ENCODE assay signal across 9 mouse cellular contexts in the genomic region with DNA sequence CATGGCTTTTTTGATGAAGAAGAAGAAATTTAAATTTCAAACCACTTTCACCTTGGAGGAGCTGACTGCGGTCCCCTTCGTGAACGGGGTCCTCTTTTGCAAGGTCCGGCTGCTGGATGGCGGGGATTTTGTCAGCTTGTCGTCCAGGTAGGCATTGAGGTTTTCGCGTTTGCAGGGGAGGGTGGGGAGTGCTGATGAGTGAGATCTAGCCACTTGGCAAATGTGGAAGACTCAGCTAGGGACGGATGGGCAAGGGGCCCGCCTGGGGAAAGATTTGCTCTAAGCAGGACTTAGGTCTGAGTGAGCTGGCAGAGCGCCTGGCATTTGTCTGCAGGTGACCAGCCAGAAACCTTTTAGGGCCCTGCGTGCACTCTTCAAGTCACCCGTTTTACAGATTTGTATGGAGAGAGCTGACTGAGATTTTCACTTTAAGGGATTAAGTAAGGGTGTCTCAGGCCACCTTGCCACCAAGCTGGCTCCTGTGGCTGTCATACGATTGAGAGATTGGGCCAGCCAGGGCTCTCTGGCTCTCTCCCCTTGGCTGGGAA. TPM values are rescaled to one million over a fixed set of nuclear protein-coding genes. Genes with fewer than 3 reads are reported as not detected.
DNase-seq lines count a peak whose midpoint lies in the region; ATAC-seq lines count a peak whose summit lies in the region.
"Had no signal": no experiment of that assay in that cellular context is flagged by ENCODE, and none has a peak within 500 bp of the region (broad histone marks: within the 10 kb centered on the region; RNA-seq: fewer than 3 reads in every experiment).

No protein-coding gene starts in this region.

- no peaks in the 10 kb centered on the region for H3K9me3 ChIP-seq in hindbrain, embryonic 10.5 days
- no peaks in the 10 kb centered on the region for H3K9me3 ChIP-seq in limb, embryonic 12.5 days
- H3K9me3 ChIP-seq in neural tube, embryonic 11.5 days (ENCODE audit: control insufficient read depth, low read length) = no peaks in the 10 kb centered on the region

- peak overlapping the region; percentile 88 for H3K4me2 ChIP-seq in limb, embryonic 12.5 days
- H3K4me2 ChIP-seq in neural tube, embryonic 11.5 days (ENCODE audit: low read depth) = peak overlapping the region; percentile 84

- no peak for ATAC-seq in cerebellum, adult (ENCODE audit: insufficient number of reproducible peaks, low FRiP score, low TSS enrichment)
- ATAC-seq in limb, embryonic 12.5 days (ENCODE audit: insufficient number of reproducible peaks, insufficient read depth, low FRiP score, low TSS enrichment, low read depth) = no peak
- ATAC-seq in neural tube, embryonic 11.5 days (ENCODE audit: insufficient read depth, low FRiP score, low TSS enrichment) = no peak

- H3K27ac ChIP-seq in hindbrain, embryonic 10.5 days = peak overlapping the region; percentile 94
- peak overlapping the region; percentile 98; the same call in 1 of the 2 replicates for H3K27ac ChIP-seq in limb, embryonic 12.5 days
- H3K27ac ChIP-seq in neural tube, embryonic 11.5 days (ENCODE audit: low read depth, low read length) = 0 out of 2 replicates have a peak overlapping the region, but pooled peaks have one; percentile 27

- no peaks in the 10 kb centered on the region for H3K27me3 ChIP-seq in hindbrain, embryonic 10.5 days (ENCODE audit: insufficient read depth, poor library complexity, severe bottlenecking)
- no peaks in the 10 kb centered on the region for H3K27me3 ChIP-seq in limb, embryonic 12.5 days
- no peaks in the 10 kb centered on the region for H3K27me3 ChIP-seq in neural tube, embryonic 11.5 days (ENCODE audit: control insufficient read depth, insufficient read depth, low read length)

- peak overlapping the region; percentile 75 for H3K4me3 ChIP-seq in hindbrain, embryonic 10.5 days
- H3K4me3 ChIP-seq in limb, embryonic 12.5 days (replicated peaks) = peak overlapping the region; percentile 91
- H3K4me3 ChIP-seq in neural tube, embryonic 11.5 days (ENCODE audit: low read depth, low read length) = peak overlapping the region; percentile 86

- H3K9ac ChIP-seq in limb, embryonic 12.5 days (replicated peaks) = peak overlapping the region; percentile 93
- H3K9ac ChIP-seq in neural tube, embryonic 11.5 days (ENCODE audit: low read length) = peak overlapping the region; percentile 86

- DNase-seq in cerebellum, adult 11 months = peak; percentile 66
- DNase-seq in 3134 (ENCODE audit: extremely low read depth, insufficient read length, low spot score) = peak; percentile 59
- peak; percentile 77 to 83 for DNase-seq in cerebellum, postnatal 25 days
- DNase-seq in hindbrain, embryonic 10.5 days (ENCODE audit: low spot score) = peak; percentile 29
- peak; percentile 33 for DNase-seq in neural tube, embryonic 11.5 days (ENCODE audit: low spot score)
- no peak for DNase-seq in layer of hippocampus, postnatal 25 days (ENCODE audit: extremely low spot score in 1 of 2, low spot score in 1 of 2)

- WGBS in hindbrain, embryonic 10.5 days = 1% methylated on average over 14 of the region's 14 CpGs
- 1% methylated on average over 14 of the region's 14 CpGs for WGBS in limb, embryonic 12.5 days
- WGBS in neural tube, embryonic 11.5 days = 1% methylated on average over 14 of the region's 14 CpGs

- H3K4me1 ChIP-seq in hindbrain, embryonic 10.5 days (replicated peaks) = peaks cover 83% of the 10 kb centered on the region
- peaks cover 57% of the 10 kb centered on the region for H3K4me1 ChIP-seq in limb, embryonic 12.5 days (replicated peaks)
- H3K4me1 ChIP-seq in neural tube, embryonic 11.5 days (ENCODE audit: control insufficient read depth, insufficient read depth, low read length) = peaks cover 50% of the 10 kb centered on the region

- no peaks in the 10 kb centered on the region for H3K36me3 ChIP-seq in hindbrain, embryonic 10.5 days
- no peaks in the 10 kb centered on the region for H3K36me3 ChIP-seq in limb, embryonic 12.5 days
- H3K36me3 ChIP-seq in neural tube, embryonic 11.5 days (ENCODE audit: control insufficient read depth, insufficient read depth, low read length) = no peaks in the 10 kb centered on the region

RNA-seq across cellular contexts. Expression of a gene that starts 1.0 kb away (rescaled TPM):
- 10.9 and 11.0 TPM in 2 replicates for polyA plus RNA-seq in hindbrain, embryonic 10.5 days (2016; fragmentation: Nextera tagmentation; extraction: Ambion mirVana)
- polyA plus RNA-seq in limb, embryonic 12.5 days (2016; fragmentation: Nextera tagmentation; extraction: Ambion mirVana) = 12.3 and 16.0 TPM in 2 replicates
- polyA plus RNA-seq in neural tube, embryonic 11.5 days (2014; fragmentation: Nextera tagmentation; extraction: Ambion mirVana) = 13.1 and 13.2 TPM in 2 replicates
- total RNA-seq in layer of hippocampus, postnatal 25 days (2021) = 10 to 100 TPM; 70.2 to 75.2 TPM

RNA-seq across cellular contexts. Expression of a gene that starts 34.5 kb away (rescaled TPM):
- polyA plus RNA-seq in hindbrain, embryonic 10.5 days (2016; fragmentation: Nextera tagmentation; extraction: Ambion mirVana) = 116 and 131 TPM in 2 replicates
- polyA plus RNA-seq in limb, embryonic 12.5 days (2016; fragmentation: Nextera tagmentation; extraction: Ambion mirVana) = 99.3 and 99.7 TPM in 2 replicates
- polyA plus RNA-seq in neural tube, embryonic 11.5 days (2014; fragmentation: Nextera tagmentation; extraction: Ambion mirVana) = 110 and 111 TPM in 2 replicates
- total RNA-seq in layer of hippocampus, postnatal 25 days (2021) = 10 to 100 TPM; 74.0 to 80.4 TPM

RNA-seq across cellular contexts. Expression of a gene that starts 38.4 kb away (rescaled TPM):
- 1.6 and 2.5 TPM in 2 replicates for polyA plus RNA-seq in hindbrain, embryonic 10.5 days (2016; fragmentation: Nextera tagmentation; extraction: Ambion mirVana)
- 3.9 and 5.4 TPM in 2 replicates for polyA plus RNA-seq in limb, embryonic 12.5 days (2016; fragmentation: Nextera tagmentation; extraction: Ambion mirVana)
- polyA plus RNA-seq in neural tube, embryonic 11.5 days (2014; fragmentation: Nextera tagmentation; extraction: Ambion mirVana) = 2.6 and 3.6 TPM in 2 replicates
- total RNA-seq in layer of hippocampus, postnatal 25 days (2021) = 1 to 10 TPM; 4.0 to 4.1 TPM
- total RNA-seq: hematopoietic stem cell, adult 5-6 weeks had no signal

RNA-seq across cellular contexts. Expression of a gene that starts 39.3 kb away (rescaled TPM):
- 0.11 and 0.39 TPM in 2 replicates for polyA plus RNA-seq in hindbrain, embryonic 10.5 days (2016; fragmentation: Nextera tagmentation; extraction: Ambion mirVana)
- polyA plus RNA-seq in limb, embryonic 12.5 days (2016; fragmentation: Nextera tagmentation; extraction: Ambion mirVana) = 0.55 TPM in 1 of 2 replicates, not detected in the other
- polyA plus RNA-seq in neural tube, embryonic 11.5 days (2014; fragmentation: Nextera tagmentation; extraction: Ambion mirVana) = 0.25 and 0.58 TPM in 2 replicates
- under 1 TPM in 1 of 2 experiments, not detected in 1; 0.33 TPM for total RNA-seq in layer of hippocampus, postnatal 25 days (2021)
- total RNA-seq: hematopoietic stem cell, adult 5-6 weeks had no signal

RNA-seq across cellular contexts. Expression of a gene that starts 50.7 kb away (rescaled TPM):
- polyA plus RNA-seq in hindbrain, embryonic 10.5 days (2016; fragmentation: Nextera tagmentation; extraction: Ambion mirVana) = 19.8 and 21.0 TPM in 2 replicates
- 29.8 and 29.9 TPM in 2 replicates for polyA plus RNA-seq in limb, embryonic 12.5 days (2016; fragmentation: Nextera tagmentation; extraction: Ambion mirVana)
- polyA plus RNA-seq in neural tube, embryonic 11.5 days (2014; fragmentation: Nextera tagmentation; extraction: Ambion mirVana) = 20.9 and 21.8 TPM in 2 replicates
- 10 to 100 TPM; 41.4 to 48.8 TPM for total RNA-seq in layer of hippocampus, postnatal 25 days (2021)

Comparison
In these comparisons a context has a peak if more than half of its experiments do, and no peak if none do; other contexts are left out.
1. DNase-seq: peak in cerebellum, adult 11 months (single experiment), 3134 (single experiment), cerebellum, postnatal 25 days (2 of 2), hindbrain, embryonic 10.5 days (single experiment) and neural tube, embryonic 11.5 days (single experiment); none in layer of hippocampus, postnatal 25 days (0 of 2).
2. H3K27ac ChIP-seq: peak in every context shown above with its lines; median percentile 98 in limb, embryonic 12.5 days; 94 in hindbrain, embryonic 10.5 days; 27 in neural tube, embryonic 11.5 days.
3. Peak in every context shown above with its lines, with median percentiles within 50 percentile points of each other: H3K4me3 ChIP-seq.